Mouse (Mus musculus) central nervous system, embryonic 11.5 days (tissue): ENCODE measurements around the gene Tdp2. TPM values are rescaled to one million over a fixed set of nuclear protein-coding genes. Genes with fewer than 3 reads are reported as not detected.

ENCODE experiments used
- polyA plus RNA-seq: library from polyadenylated mRNA; depleted of rRNA; stranded (reverse); fragments of >200 nt; gene quantifications from 2 replicates; pipeline ENCODE4 v1.2.3, GENCODE M21; 2012; rRNA removed

Gene Tdp2
- 83.3 and 91.0 TPM in 2 replicates for polyA plus RNA-seq

GRCm38 (mm10) chr13:24831353-24832130 lies at the start of gene Tdp2, which contains the start of gene Acot13:
TSS of gene Tdp2 (plus strand) at chr13:24831679.
TSS of gene Acot13 (minus strand) at chr13:24831540.

GRCm38 (mm10) chr13:24801308-24801921 lies 30.1 kb upstream of the Tdp2 start, which contains the start of gene BC005537:
TSS of gene BC005537 (plus strand) at chr13:24801657.

DNA sequence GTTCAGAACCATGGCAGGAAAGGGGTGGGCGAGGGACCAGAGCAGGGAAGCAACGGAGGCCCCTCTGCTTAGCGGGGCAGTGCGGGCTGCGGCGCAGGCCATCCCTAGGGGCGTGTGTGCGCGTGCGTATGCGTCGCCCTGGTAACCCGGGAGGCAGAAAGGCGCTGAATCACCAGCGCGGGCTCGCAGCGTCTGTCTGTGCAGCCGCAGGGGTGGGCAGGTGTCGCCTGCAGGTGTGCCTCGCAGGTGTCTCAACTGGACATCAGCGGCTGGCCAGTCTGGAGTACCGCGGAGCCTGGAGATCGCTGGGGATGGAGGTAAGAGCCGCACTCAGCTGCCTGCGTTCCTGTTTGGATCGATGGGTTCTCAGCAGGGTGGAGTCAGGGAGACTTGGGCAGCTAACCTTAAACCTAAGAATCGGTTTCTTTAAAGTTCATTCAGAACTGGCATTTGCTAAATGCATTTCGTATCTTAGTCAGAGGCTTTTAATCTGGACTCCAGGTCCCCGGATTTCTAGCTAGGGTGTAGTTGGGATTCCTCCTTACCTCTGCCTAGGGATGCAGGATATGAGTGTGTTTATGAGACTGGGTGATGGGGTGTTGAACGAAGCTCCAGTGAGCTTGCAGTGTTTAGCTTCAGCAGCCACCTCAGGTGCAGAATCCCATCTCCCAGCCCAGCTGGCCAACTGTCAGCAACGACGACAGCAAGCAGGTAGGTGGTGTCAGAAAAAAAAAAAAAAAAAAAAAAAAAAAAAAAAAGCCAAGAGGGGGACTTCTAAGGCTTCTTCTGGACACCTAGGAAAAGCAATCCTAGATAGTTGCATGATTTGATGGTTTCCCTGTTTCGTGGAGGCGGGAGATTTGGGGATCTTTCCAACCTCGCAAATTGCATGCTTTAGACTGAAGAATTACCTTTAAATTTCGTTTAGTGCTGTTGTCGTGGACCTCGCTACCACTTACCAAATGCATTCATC lies 13.8 kb downstream of the Tdp2 start, which contains the start of gene D130043K22Rik:
Gene D130043K22Rik, plus strand, starts transcription at position 153 of the 973 bp plus-strand sequence.

Other genes with a start within 250 kb of the Tdp2 start
- gene Ripor2, start 249.5 kb upstream of the Tdp2 start, polyA plus RNA-seq = 7.2 and 9.1 TPM in 2 replicates
- not detected in 2 replicates for gene Armh2, start 90.4 kb upstream of the Tdp2 start, polyA plus RNA-seq
- gene Gmnn, start 69.8 kb upstream of the Tdp2 start, polyA plus RNA-seq = 86.7 and 127 TPM in 2 replicates
- gene BC005537, start 30.0 kb upstream of the Tdp2 start, polyA plus RNA-seq = 84.9 and 99.8 TPM in 2 replicates
- gene Acot13, start 139 bp upstream of the Tdp2 start, polyA plus RNA-seq = 22.0 and 47.7 TPM in 2 replicates
- 0.47 and 1.3 TPM in 2 replicates for gene D130043K22Rik, start 13.5 kb downstream of the Tdp2 start, polyA plus RNA-seq
- gene Aldh5a1, start 106.0 kb downstream of the Tdp2 start, polyA plus RNA-seq = 10.8 and 12.1 TPM in 2 replicates
- gene Gpld1, start 111.5 kb downstream of the Tdp2 start, polyA plus RNA-seq = 0.31 and 0.43 TPM in 2 replicates
- gene Mrs2, start 188.7 kb downstream of the Tdp2 start, polyA plus RNA-seq = 34.8 and 35.4 TPM in 2 replicates
- gene Dcdc2a, start 224.3 kb downstream of the Tdp2 start, polyA plus RNA-seq = 2.9 and 3.8 TPM in 2 replicates